Mouse (Mus musculus) lung, embryonic 14.5 days (tissue): ENCODE measurements around the gene Olfr146. TPM values are rescaled to one million over a fixed set of nuclear protein-coding genes. Genes with fewer than 3 reads are reported as not detected.

Source experiments
- ATAC-seq: fragments of 200-750 bp; cut with Nextera tagmentation; 2 replicates; pipeline ENCODE4 v1.8.0; 2017; ENCODE audit warnings: mild to moderate bottlenecking, moderate TSS enrichment, moderate library complexity; ENCODE audit not compliant: insufficient read depth
- DNase-seq: peaks from one replicate; pipeline ENCODE4 v3.0.0-alpha.2; 2015
- H3K27ac ChIP-seq: fragments of 300-500 bp; sonication (generic); 2 replicates; pipeline ENCODE4 v1.5.1; 2014; ENCODE audit warnings: low read depth, mild to moderate bottlenecking, moderate library complexity
- H3K27me3 ChIP-seq: fragments of 300-500 bp; sonication (generic); 2 replicates; pipeline ENCODE4 v1.6.1; 2014; ENCODE audit warnings: low read length, control low read depth; ENCODE audit not compliant: insufficient read depth
- H3K36me3 ChIP-seq: fragments of 300-500 bp; sonication (generic); 2 replicates; pipeline ENCODE4 v1.6.1; 2014; ENCODE audit warnings: control low read depth; ENCODE audit not compliant: insufficient read depth
- H3K4me1 ChIP-seq: fragments of 300-500 bp; sonication (generic); 2 replicates; pipeline ENCODE4 v1.6.1; 2014; ENCODE audit warnings: antibody characterized with exemption, control low read depth; ENCODE audit not compliant: insufficient read depth
- H3K4me2 ChIP-seq: fragments of 300-500 bp; sonication (generic); 2 replicates; pipeline ENCODE4 v1.6.1; 2014; ENCODE audit warnings: mild to moderate bottlenecking
- H3K4me3 ChIP-seq: fragments of 300-500 bp; sonication (generic); 2 replicates; pipeline ENCODE4 v1.5.1; 2014; ENCODE audit warnings: low read depth, low read length
- H3K9ac ChIP-seq: fragments of 300-500 bp; sonication (generic); 2 replicates; pipeline ENCODE4 v1.6.1; 2014
- H3K9me3 ChIP-seq: fragments of 300-500 bp; sonication (generic); 2 replicates; pipeline ENCODE4 v1.6.1; 2016; ENCODE audit warnings: low read depth, low read length, control low read depth
- CTCF ChIP-seq: IDR thresholded peaks from 2 replicates; pipeline ENCODE4 v1.5.1; 2016; ENCODE audit warnings: antibody characterized with exemption, low read depth
- WGBS: fragments of 180-500 bp; shearing (Covaris S2); extraction: QIAGEN DNeasy Blood & Tissue Kit; methylation state at CpG from one replicate; pipeline ENCODE4 v1.1.7; 2014; 5-methylcytosine and 5-hydroxymethylcytosine counted together
- microRNA-seq: library from miRNA; unstranded; fragments of <30 nt; microRNA quantifications from one replicate; pipeline ENCODE4, GENCODE M21; 2016; ENCODE audit warnings: borderline number of aligned reads
- polyA plus RNA-seq: library from polyadenylated mRNA; unstranded; fragments of >200 nt; fragmentation: Nextera tagmentation; extraction: Ambion mirVana; gene quantifications from 2 replicates; pipeline ENCODE4 v1.2.1, GENCODE M21; 2014

The Olfr146 gene
- not detected in 2 replicates for polyA plus RNA-seq

GRCm38 (mm10) chr9:39023277-39023676, at the start of gene Olfr146:
Olfr146 (minus strand) TSS chr9:39023377.
- WGBS: 75% methylated on average over 1 of the region's 1 CpGs
- Histone ChIP-seq H3K27me3 (no peaks in the 10 kb centered on the region), H3K4me3 (no peak within 1 kb of the TSS), H3K27ac (no peak within 1 kb of the TSS), H3K4me2 (no peak within 1 kb of the TSS), H3K36me3 (no peaks in the 10 kb centered on the region), H3K9me3 (no peaks in the 10 kb centered on the region), H3K9ac (no peak within 1 kb of the TSS), H3K4me1 (no peaks in the 10 kb centered on the region)
- ATAC-seq (no peak), DNase-seq (no peak)
- no peak for TF ChIP-seq CTCF

DNA sequence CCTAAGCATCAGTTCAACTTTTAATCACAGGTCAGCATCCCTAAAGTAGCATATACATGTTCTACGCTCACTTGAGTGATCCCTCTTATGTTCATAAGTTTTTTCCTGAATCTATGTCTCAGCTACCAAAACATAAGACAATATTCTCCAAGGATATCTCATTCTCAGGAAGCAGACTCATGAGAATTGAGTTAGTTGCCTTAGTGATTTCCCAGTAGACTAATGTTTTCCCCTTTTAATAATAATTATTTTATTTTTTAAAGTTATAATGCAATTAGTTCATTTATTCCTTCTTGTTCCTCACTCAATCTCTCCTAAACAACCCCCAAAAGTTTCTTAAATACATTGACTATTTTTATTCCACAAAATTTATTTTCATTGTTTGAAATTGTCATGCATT, 41.7 kb upstream of the Olfr146 start, which contains the start of gene Olfr937:
Olfr937 (minus strand) TSS at position 101 of the 400 bp plus-strand sequence.
- no peaks in the 10 kb centered on the region for H3K4me1 ChIP-seq
- WGBS: 70% methylated on average over 1 of the region's 1 CpGs
- H3K36me3 ChIP-seq: no peaks in the 10 kb centered on the region
- no peak within 1 kb of the TSS for H3K9ac ChIP-seq
- H3K27ac ChIP-seq: no peak within 1 kb of the TSS
- TF ChIP-seq CTCF: no peak
- no peak within 1 kb of the TSS for H3K4me3 ChIP-seq
- DNase-seq (no peak), ATAC-seq (no peak)
- H3K27me3 ChIP-seq: no peaks in the 10 kb centered on the region
- no peaks in the 10 kb centered on the region for H3K9me3 ChIP-seq
- no peak within 1 kb of the TSS for H3K4me2 ChIP-seq

DNA sequence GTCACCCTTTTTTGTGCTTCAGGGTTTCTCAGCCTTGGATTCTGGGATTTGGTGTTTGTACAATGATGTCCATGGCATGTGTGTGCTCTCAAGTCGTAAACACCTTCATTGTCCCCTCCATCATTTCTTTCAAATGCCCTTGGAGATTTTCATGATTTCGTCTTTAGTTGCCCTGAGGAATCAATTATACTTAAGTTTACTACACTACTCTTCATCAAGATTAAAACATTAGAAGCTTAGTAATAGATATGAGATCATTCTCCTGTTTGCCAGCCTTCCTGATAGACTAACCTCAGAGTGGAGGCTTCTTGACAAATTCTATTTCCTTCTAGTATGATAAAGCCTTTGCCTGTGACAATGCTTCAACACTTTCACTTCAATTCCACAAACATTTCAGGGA, 23.6 kb downstream of the Olfr146 start, which contains the start of gene Olfr935:
Olfr935 (minus strand) TSS at position 101 of the 400 bp plus-strand sequence.
- DNase-seq (no peak), ATAC-seq (no peak)
- Histone ChIP-seq H3K4me3 (no peak within 1 kb of the TSS), H3K9ac (no peak within 1 kb of the TSS), H3K27ac (no peak within 1 kb of the TSS), H3K4me1 (no peaks in the 10 kb centered on the region), H3K27me3 (no peaks in the 10 kb centered on the region), H3K36me3 (no peaks in the 10 kb centered on the region), H3K9me3 (no peaks in the 10 kb centered on the region), H3K4me2 (no peak within 1 kb of the TSS)
- no peak for TF ChIP-seq CTCF
- WGBS: 82% methylated on average over 2 of the region's 2 CpGs

- no peak for ATAC-seq
- Histone ChIP-seq H3K27ac (no peak within 1 kb of the TSS), H3K4me1 (no peaks in the 10 kb centered on the region), H3K9me3 (0 out of 2 replicates have a peak, but pooled peaks cover 3% of the 10 kb centered on the region), H3K27me3 (no peaks in the 10 kb centered on the region), H3K4me3 (no peak within 1 kb of the TSS), H3K4me2 (no peak within 1 kb of the TSS), H3K9ac (no peak within 1 kb of the TSS), H3K36me3 (no peaks in the 10 kb centered on the region)
- no peak for DNase-seq
- TF ChIP-seq CTCF: no peak
- WGBS: 83% methylated on average over 2 of the region's 2 CpGs
Measured at GRCm38 (mm10) chr9:38988215-38988614, 35.0 kb downstream of the Olfr146 start, which contains the start of gene Olfr934. Olfr934 (minus strand) TSS chr9:38988315.

- Histone ChIP-seq H3K9ac (no peak within 1 kb of the TSS), H3K9me3 (no peaks in the 10 kb centered on the region), H3K4me1 (no peaks in the 10 kb centered on the region), H3K4me2 (no peak within 1 kb of the TSS), H3K36me3 (no peaks in the 10 kb centered on the region), H3K27ac (no peak within 1 kb of the TSS), H3K4me3 (no peak within 1 kb of the TSS), H3K27me3 (no peaks in the 10 kb centered on the region)
- TF ChIP-seq CTCF: no peak
- no peak for ATAC-seq
- no peak for DNase-seq
- 74% methylated on average over 4 of the region's 4 CpGs for WGBS
Measured at GRCm38 (mm10) chr9:38972013-38972412, 51.2 kb downstream of the Olfr146 start, which contains the start of gene Olfr933. Olfr933 (plus strand) TSS chr9:38972313.

Small RNA genes lying within 50 kb of the gene (microRNA-seq; reads per million reads assigned to microRNA genes)
- gene Gm25529: not detected

Other genes with a start within 250 kb of the Olfr146 start
- not detected in 2 replicates for gene Olfr922, start 208.8 kb downstream of the Olfr146 start, polyA plus RNA-seq
- not detected in 2 replicates for gene Olfr923, start 196.8 kb downstream of the Olfr146 start, polyA plus RNA-seq
- gene Olfr924, start 178.9 kb downstream of the Olfr146 start, polyA plus RNA-seq: not detected in 2 replicates
- not detected in 2 replicates for gene Olfr26, start 168.3 kb downstream of the Olfr146 start, polyA plus RNA-seq
- gene Olfr926, start 146.3 kb downstream of the Olfr146 start, polyA plus RNA-seq: not detected in 2 replicates
- gene Olfr930, start 93.6 kb downstream of the Olfr146 start, polyA plus RNA-seq: not detected in 2 replicates
- gene Olfr933, start 51.1 kb downstream of the Olfr146 start, polyA plus RNA-seq: not detected in 2 replicates
- not detected in 2 replicates for gene Olfr934, start 35.1 kb downstream of the Olfr146 start, polyA plus RNA-seq
- gene Olfr935, start 23.7 kb downstream of the Olfr146 start, polyA plus RNA-seq: not detected in 2 replicates
- gene Olfr937, start 41.6 kb upstream of the Olfr146 start, polyA plus RNA-seq: not detected in 2 replicates
- not detected in 2 replicates for gene Olfr938, start 55.5 kb upstream of the Olfr146 start, polyA plus RNA-seq
- not detected in 2 replicates for gene Olfr27, start 104.8 kb upstream of the Olfr146 start, polyA plus RNA-seq
- not detected in 2 replicates for gene Olfr943, start 142.9 kb upstream of the Olfr146 start, polyA plus RNA-seq
- gene Olfr944, start 178.5 kb upstream of the Olfr146 start, polyA plus RNA-seq: not detected in 2 replicates
- gene Olfr1537, start 226.6 kb upstream of the Olfr146 start, polyA plus RNA-seq: not detected in 2 replicates